Mouse (Mus musculus) ES-E14 (cell line): ENCODE measurements at regions not wholly inside any gene's neighbourhood (a gene's known extent, or its start where the extent isn't known, plus 50 kb on each side); places are given as distances from the start of the nearest gene placed in this dataset.
"Not testable (repeated sequence)": the region's sequence is repeated elsewhere in the genome, so short reads cannot be mapped to it uniquely, and the experiment has no call there.

ENCODE experiments used
- DNase-seq: peaks from one replicate; pipeline ENCODE4 v3.0.0-alpha.2; 2013; ENCODE audit warnings: low read depth, low spot score
- H3K27ac ChIP-seq: 2 replicates; pipeline ENCODE4 v1.5.1; 2012; ENCODE audit warnings: low read depth, mild to moderate bottlenecking, low read length, moderate library complexity, mixed read lengths; ENCODE audit not compliant: poor library complexity, insufficient read depth, severe bottlenecking
- H3K36me3 ChIP-seq: 2 replicates; pipeline ENCODE4 v1.6.1; 2012; ENCODE audit warnings: mild to moderate bottlenecking, low read length, moderate library complexity, mixed read lengths; ENCODE audit not compliant: control insufficient read depth, poor library complexity, insufficient read depth, severe bottlenecking
- H3K4me1 ChIP-seq, 2 experiments: fragments of 150-350 bp in 1 of 2; sonication (generic) in 1 of 2; 2 replicates each; pipeline ENCODE4 v1.6.1; 2012; ENCODE audit warnings: low read length in 2 of 2, mild to moderate bottlenecking in 1 of 2, mixed read lengths in 1 of 2; ENCODE audit not compliant: control insufficient read depth in 2 of 2, insufficient read depth in 2 of 2, poor library complexity in 1 of 2
- H3K4me3 ChIP-seq, 2 experiments: fragments of 150-350 bp in 1 of 2; sonication (generic) in 1 of 2; 2 replicates each; pipeline ENCODE4 v1.5.1; 2012; ENCODE audit warnings: low read length in 2 of 2, low read depth in 1 of 2, mild to moderate bottlenecking in 1 of 2, mixed read lengths in 1 of 2; ENCODE audit not compliant: insufficient read depth in 1 of 2, poor library complexity in 1 of 2, severe bottlenecking in 1 of 2
- H3K9ac ChIP-seq: 2 replicates; pipeline ENCODE4 v1.6.1; 2012; ENCODE audit warnings: low read depth, mild to moderate bottlenecking, low read length, mixed read lengths; ENCODE audit not compliant: poor library complexity, insufficient read depth, severe bottlenecking
- H3K9me3 ChIP-seq: fragments of 150-350 bp; sonication (generic); 2 replicates; pipeline ENCODE4 v1.6.1; 2012; ENCODE audit warnings: low read depth, mild to moderate bottlenecking, low read length; ENCODE audit not compliant: control insufficient read depth, insufficient read depth
- CHD2 ChIP-seq: IDR thresholded peaks from 2 replicates; pipeline ENCODE4 v1.6.1; 2014; ENCODE audit warnings: mild to moderate bottlenecking, low read depth, low read length, inconsistent platforms
- HCFC1 ChIP-seq: IDR thresholded peaks from 2 replicates; pipeline ENCODE4 v1.6.1; 2012; ENCODE audit warnings: low read length, inconsistent platforms, borderline replicate concordance; ENCODE audit not compliant: insufficient read depth
- MAFK ChIP-seq: IDR thresholded peaks from 2 replicates; pipeline ENCODE4 v1.6.1; 2014; ENCODE audit warnings: mild to moderate bottlenecking, low read depth, low read length, inconsistent platforms; ENCODE audit not compliant: insufficient read depth
- ZC3H11A ChIP-seq: IDR thresholded peaks from 2 replicates; pipeline ENCODE4 v1.6.1; 2012; ENCODE audit warnings: low read depth, mild to moderate bottlenecking, inconsistent platforms, low read length, borderline replicate concordance
- in situ Hi-C, 2 experiments: fragments of 600-800 bp; cut with MboI; formaldehyde crosslinking; loops; one replicate each; pipeline ENCODE4 v1.15.1; 2025; ENCODE audit warnings: low sequenced_read_pairs in 2 of 2, inconsistent platforms in 1 of 2; ENCODE audit not compliant: unreplicated experiment in 2 of 2

DNA sequence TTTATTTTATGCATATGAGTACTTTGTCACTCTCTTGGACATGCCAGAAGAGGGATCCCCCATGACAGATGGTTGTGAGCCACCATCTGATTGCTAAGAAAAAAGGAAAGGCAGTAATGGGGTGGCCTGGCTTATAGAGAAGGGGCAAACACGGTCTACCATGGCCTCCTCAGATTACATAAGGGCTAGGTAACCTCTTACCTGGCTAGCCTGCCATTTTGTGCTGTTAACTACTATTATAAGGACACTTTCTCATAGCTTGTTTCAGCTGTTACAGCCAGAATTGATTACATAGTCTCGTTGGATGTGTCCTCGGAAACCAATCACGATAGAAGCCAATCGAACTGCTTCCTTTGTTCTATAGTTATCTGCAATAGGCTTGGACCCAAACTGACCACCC, 60.9 kb upstream of the Gm14496 start:
- TF ChIP-seq CHD2 (no peak), HCFC1 (no peak)
- in situ Hi-C loops = no loop called here
- Histone ChIP-seq H3K36me3 (no peaks in the 10 kb centered on the region), H3K27ac (no peak overlapping the region), H3K9ac (no peak overlapping the region), H3K9me3 (no peaks in the 10 kb centered on the region), H3K4me3 (no peak overlapping the region), H3K4me1 (no peaks in the 10 kb centered on the region)
- no peak for DNase-seq

DNA sequence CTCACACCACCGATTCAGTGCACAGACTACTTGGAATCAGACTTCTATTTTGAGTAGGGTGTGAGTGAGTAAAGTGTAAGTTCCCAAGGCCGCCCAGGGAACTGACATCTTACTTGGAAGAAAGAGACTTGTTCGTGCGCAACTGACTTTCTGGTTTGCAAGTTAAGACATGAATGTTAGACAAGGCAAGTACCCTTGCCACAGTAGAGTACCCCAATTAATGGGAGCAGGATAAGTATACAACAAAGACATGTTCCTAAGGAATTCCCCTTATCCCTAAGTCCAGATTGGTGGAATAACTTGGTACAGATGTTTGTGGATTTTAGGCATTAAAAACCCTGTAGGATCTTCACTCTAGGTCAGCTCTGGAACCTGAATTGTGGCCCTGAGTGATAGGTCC, 60.4 kb upstream of the Gm14496 start:
- H3K9ac ChIP-seq, in situ Hi-C loops, H3K4me3 ChIP-seq, H3K9me3 ChIP-seq, H3K27ac ChIP-seq, DNase-seq, H3K4me1 ChIP-seq, H3K36me3 ChIP-seq: not testable (repeated sequence)

DNA sequence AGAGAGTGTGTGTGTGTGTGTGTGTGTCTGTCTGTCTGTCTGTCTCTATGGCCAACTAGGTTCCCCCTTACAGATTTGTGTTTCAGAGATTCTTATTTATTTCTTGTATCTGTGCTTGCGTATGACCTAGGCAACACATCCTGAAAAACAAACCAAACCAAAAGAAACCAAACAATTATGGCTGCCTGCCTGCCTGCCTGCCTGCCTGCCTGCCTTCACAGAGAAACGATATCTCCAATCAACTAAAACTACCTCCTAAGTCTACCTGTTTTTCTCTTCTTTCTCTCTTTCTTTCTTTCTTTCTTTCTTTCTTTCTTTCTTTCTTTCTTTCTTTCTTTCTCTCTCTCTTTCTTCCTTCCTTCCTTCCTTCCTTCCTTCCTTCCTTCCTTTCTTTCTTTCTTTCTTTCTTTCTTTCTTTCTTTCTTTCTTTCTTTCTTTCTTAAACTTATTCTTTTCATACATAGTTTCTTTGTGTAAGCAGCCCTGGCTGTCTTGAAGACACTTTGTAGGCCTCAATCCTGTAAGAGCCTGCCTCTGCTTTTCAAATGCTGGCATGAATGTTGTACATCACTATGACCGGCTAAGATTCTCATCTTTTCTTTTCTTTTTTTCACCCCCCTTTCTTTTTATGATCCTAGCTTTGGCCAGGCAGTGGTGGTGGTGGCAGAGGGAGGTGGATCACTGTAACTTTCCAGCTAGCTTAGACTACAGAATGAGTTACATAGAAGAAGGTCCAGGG, 59.7 kb upstream of the Gm14496 start:
- DNase-seq = peak; percentile 75
- in situ Hi-C loops, H3K36me3 ChIP-seq, H3K4me1 ChIP-seq, H3K27ac ChIP-seq, H3K9me3 ChIP-seq, H3K9ac ChIP-seq, H3K4me3 ChIP-seq: not testable (repeated sequence)

DNA sequence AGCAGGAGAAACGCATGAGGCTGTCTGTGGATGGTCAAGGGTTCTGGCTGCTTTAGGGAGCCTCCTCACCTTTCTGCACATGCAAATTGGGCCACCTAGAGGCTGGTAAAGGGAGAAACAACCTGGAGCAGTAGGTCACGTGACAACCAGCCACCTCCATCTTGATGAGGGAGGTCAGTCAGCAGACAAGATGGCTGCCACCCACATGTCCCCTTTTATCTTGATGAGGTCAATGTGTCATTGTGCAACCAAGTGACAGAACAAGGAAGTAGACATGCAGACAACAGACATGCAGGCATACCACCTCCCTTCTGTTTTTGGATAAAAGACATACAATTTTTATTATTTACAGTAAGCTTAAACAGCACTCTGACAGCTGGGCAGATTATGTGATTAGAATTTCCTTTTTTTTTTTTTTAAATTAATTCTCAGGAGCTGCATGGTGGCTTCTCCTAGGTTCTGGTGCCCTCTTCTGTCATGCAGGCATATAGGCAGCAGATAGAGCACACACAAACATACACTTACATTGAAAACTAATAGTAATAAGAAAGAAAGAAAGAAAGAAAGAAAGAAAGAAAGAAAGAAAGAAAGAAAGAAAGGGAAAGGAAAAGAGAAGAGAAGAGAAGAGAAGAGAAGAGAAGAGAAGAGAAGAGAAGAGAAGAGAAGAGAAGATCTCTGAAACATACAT, 58.9 kb upstream of the Gm14496 start:
- no peak for TF ChIP-seq MAFK
- TF ChIP-seq ZC3H11A = peak; percentile 56; the same call in 1 of the 2 replicates
- peak; percentile 100 for DNase-seq
- Histone ChIP-seq H3K9ac (no peak overlapping the region; the same call in 1 of the 2 replicates), H3K4me1 (no peaks in the 10 kb centered on the region), H3K4me3 (no peak overlapping the region), H3K27ac (peak overlapping the region; percentile 35; the same call in 1 of the 2 replicates), H3K9me3 (no peaks in the 10 kb centered on the region), H3K36me3 (no peaks in the 10 kb centered on the region)
- in situ Hi-C loops = no loop called here
